Mouse (Mus musculus): ENCODE measurements around the gene Icam2. TPM values are rescaled to one million over a fixed set of nuclear protein-coding genes. Genes with fewer than 3 reads are reported as not detected.

Gene Icam2
- polyA plus RNA-seq (2015; fragmentation: Nextera tagmentation; extraction: Ambion mirVana), result 11.3 and 13.9 TPM in 2 replicates

- Histone ChIP-seq H3K9me3 (no peaks in the 10 kb centered on the region), H3K27me3 (no peaks in the 10 kb centered on the region), H3K9ac (replicated peaks) (no peak within 1 kb of the TSS), H3K4me1 (no peaks in the 10 kb centered on the region), H3K4me3 (no peak within 1 kb of the TSS), H3K4me2 (replicated peaks) (no peak within 1 kb of the TSS), H3K27ac (replicated peaks) (no peak within 1 kb of the TSS), H3K36me3 (no peaks in the 10 kb centered on the region)
- no peak for ATAC-seq (replicated peaks)
- 87% methylated on average over 6 of the region's 6 CpGs for WGBS
Measured at GRCm38 (mm10) chr11:106387791-106388216, at the start of gene Icam2. TSS of gene Icam2 (minus strand) at chr11:106388075.

DNA sequence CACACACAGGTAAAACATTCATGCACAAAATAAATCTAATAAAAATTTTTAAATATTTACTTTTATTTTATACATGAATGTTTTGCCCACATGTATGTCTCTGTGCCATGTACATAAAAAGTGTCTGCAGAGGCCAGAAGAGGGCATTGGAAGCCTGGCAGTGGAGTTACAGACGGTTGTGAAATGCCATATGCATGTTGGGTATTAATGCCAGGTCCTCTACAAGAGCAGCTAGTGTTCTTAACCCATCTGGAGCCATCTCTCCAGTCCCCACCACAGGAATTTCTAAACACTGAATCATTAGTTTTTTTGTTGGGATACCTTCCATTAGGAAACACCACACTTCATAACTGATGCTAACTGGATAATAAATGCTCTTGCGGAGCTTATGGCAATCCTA is 49.7 kb upstream of the Icam2 start:
- Histone ChIP-seq H3K4me1 (no peaks in the 10 kb centered on the region), H3K9ac (replicated peaks) (no peak overlapping the region), H3K4me2 (replicated peaks) (no peak overlapping the region), H3K27ac (replicated peaks) (no peak overlapping the region), H3K27me3 (no peaks in the 10 kb centered on the region), H3K4me3 (no peak overlapping the region), H3K36me3 (no peaks in the 10 kb centered on the region), H3K9me3 (no peaks in the 10 kb centered on the region)
- 89% methylated on average over 2 of the region's 2 CpGs for WGBS
- no peak for ATAC-seq (replicated peaks)

GRCm38 (mm10) chr11:106437039-106437438 is 49.2 kb upstream of the Icam2 start:
- H3K4me1 ChIP-seq, result no peaks in the 10 kb centered on the region
- no peak overlapping the region for H3K4me2 ChIP-seq (replicated peaks)
- 92% methylated on average over 5 of the region's 5 CpGs for WGBS
- H3K27me3 ChIP-seq, result no peaks in the 10 kb centered on the region
- no peak overlapping the region for H3K9ac ChIP-seq (replicated peaks)
- no peak for ATAC-seq (replicated peaks)
- no peak overlapping the region for H3K27ac ChIP-seq (replicated peaks)
- H3K36me3 ChIP-seq, result no peaks in the 10 kb centered on the region
- no peaks in the 10 kb centered on the region for H3K9me3 ChIP-seq
- no peak overlapping the region for H3K4me3 ChIP-seq

GRCm38 (mm10) chr11:106430392-106430791 is 42.5 kb upstream of the Icam2 start:
- Histone ChIP-seq H3K4me1 (no peaks in the 10 kb centered on the region), H3K4me3 (no peak overlapping the region), H3K27ac (replicated peaks) (no peak overlapping the region), H3K36me3 (no peaks in the 10 kb centered on the region), H3K27me3 (no peaks in the 10 kb centered on the region), H3K9ac (replicated peaks) (no peak overlapping the region), H3K4me2 (replicated peaks) (no peak overlapping the region), H3K9me3 (no peaks in the 10 kb centered on the region)
- WGBS, result 92% methylated on average over 5 of the region's 5 CpGs
- no peak for ATAC-seq (replicated peaks)

- no peaks in the 10 kb centered on the region for H3K27me3 ChIP-seq
- 88% methylated on average over 4 of the region's 4 CpGs for WGBS
- no peak for ATAC-seq (replicated peaks)
- no peaks in the 10 kb centered on the region for H3K9me3 ChIP-seq
- H3K4me2 ChIP-seq (replicated peaks), result no peak overlapping the region
- H3K4me3 ChIP-seq, result no peak overlapping the region
- no peaks in the 10 kb centered on the region for H3K4me1 ChIP-seq
- no peak overlapping the region for H3K9ac ChIP-seq (replicated peaks)
- H3K27ac ChIP-seq (replicated peaks), result no peak overlapping the region
- 0 out of 2 replicates have a peak, but pooled peaks cover 2% of the 10 kb centered on the region for H3K36me3 ChIP-seq
Measured at GRCm38 (mm10) chr11:106429689-106430088, 41.8 kb upstream of the Icam2 start.

DNA sequence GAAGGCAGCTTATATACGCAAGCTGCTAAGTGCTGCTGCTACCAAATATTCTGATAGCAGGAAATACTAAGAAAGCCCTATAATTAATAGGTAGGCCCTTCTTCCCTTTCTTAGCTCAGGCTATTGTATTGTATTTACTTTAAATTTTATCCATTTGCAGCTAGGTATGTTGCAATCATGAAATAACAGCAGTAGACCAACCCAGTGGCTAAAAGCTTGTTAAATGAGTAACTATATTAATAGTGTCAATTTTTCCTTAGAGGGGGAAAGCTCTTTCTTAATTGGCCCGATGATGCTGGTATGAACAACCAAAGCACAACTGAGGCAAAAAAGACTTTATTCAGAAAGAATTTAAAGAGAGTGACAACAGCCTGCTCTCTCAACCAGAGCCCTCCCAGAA is 40.7 kb upstream of the Icam2 start:
- Histone ChIP-seq H3K27ac (replicated peaks) (no peak overlapping the region), H3K9me3 (no peaks in the 10 kb centered on the region), H3K9ac (replicated peaks) (no peak overlapping the region), H3K27me3 (no peaks in the 10 kb centered on the region), H3K36me3 (0 out of 2 replicates have a peak, but pooled peaks cover 2% of the 10 kb centered on the region), H3K4me1 (no peaks in the 10 kb centered on the region), H3K4me2 (replicated peaks) (no peak overlapping the region), H3K4me3 (no peak overlapping the region)
- 84% methylated on average over 2 of the region's 2 CpGs for WGBS
- ATAC-seq (replicated peaks), result no peak

- H3K4me2 ChIP-seq (replicated peaks), result no peak overlapping the region
- H3K9ac ChIP-seq (replicated peaks), result no peak overlapping the region
- H3K4me3 ChIP-seq, result no peak overlapping the region
- H3K27ac ChIP-seq (replicated peaks), result no peak overlapping the region
- H3K4me1 ChIP-seq, result no peaks in the 10 kb centered on the region
- H3K36me3 ChIP-seq, result peaks cover 4% of the 10 kb centered on the region; the same call in 1 of the 2 replicates
- H3K9me3 ChIP-seq, result no peaks in the 10 kb centered on the region
- H3K27me3 ChIP-seq, result no peaks in the 10 kb centered on the region
- WGBS, result 86% methylated on average over 4 of the region's 4 CpGs
- ATAC-seq (replicated peaks), result no peak
Measured at GRCm38 (mm10) chr11:106428106-106428505, 40.2 kb upstream of the Icam2 start.

DNA sequence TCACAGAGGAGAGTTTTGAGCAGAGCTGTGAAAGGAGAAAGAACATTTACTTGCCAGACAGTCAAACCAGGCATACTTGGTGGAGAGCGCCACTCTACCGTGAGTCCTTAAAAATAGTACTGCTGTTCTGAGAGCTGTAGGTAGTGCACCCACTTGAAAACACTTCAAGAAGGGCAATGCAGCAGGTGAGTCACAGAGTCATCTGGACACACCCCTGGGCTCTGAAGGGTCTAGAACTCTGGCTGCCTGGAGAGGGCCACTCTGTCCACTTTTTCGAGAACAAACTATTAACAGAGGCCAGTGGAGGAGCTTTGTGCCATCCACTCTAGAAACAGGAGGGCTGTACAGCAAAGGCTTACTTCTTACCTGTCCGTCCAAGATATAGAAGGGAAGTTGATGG is 38.6 kb upstream of the Icam2 start:
- Histone ChIP-seq H3K36me3 (peaks cover 9% of the 10 kb centered on the region), H3K9ac (replicated peaks) (no peak overlapping the region), H3K27ac (replicated peaks) (no peak overlapping the region), H3K4me3 (no peak overlapping the region), H3K9me3 (no peaks in the 10 kb centered on the region), H3K4me1 (no peaks in the 10 kb centered on the region), H3K4me2 (replicated peaks) (no peak overlapping the region), H3K27me3 (no peaks in the 10 kb centered on the region)
- WGBS, result 93% methylated on average over 4 of the region's 4 CpGs
- ATAC-seq (replicated peaks), result no peak

DNA sequence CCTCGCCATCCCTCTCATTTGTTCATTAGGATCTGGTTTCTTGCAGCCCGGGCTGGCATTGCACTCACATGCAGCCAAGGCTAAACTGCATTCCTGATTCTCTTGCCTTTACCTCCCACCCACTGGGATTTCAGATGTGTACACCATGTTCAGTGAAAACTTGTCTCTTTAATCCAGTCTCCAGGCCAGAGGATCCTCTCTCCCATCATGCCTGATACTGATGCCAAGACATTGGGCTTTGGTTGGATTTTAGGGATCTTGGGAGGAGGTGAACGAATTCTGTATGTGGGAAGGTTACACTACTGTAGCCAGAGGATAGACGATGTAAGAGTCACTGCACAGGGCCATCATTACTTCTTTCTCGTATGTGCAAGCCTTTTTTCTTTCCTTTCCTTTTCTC is 37.3 kb upstream of the Icam2 start:
- Histone ChIP-seq H3K9me3 (no peaks in the 10 kb centered on the region), H3K4me2 (replicated peaks) (no peak overlapping the region), H3K4me1 (no peaks in the 10 kb centered on the region), H3K36me3 (peaks cover 9% of the 10 kb centered on the region), H3K9ac (replicated peaks) (no peak overlapping the region), H3K27me3 (no peaks in the 10 kb centered on the region), H3K4me3 (no peak overlapping the region), H3K27ac (replicated peaks) (no peak overlapping the region)
- ATAC-seq (replicated peaks), result no peak
- 95% methylated on average over 5 of the region's 5 CpGs for WGBS

GRCm38 (mm10) chr11:106419262-106420102 is 31.6 kb upstream of the Icam2 start:
- Histone ChIP-seq H3K9ac (replicated peaks) (no peak overlapping the region), H3K27me3 (no peaks in the 10 kb centered on the region), H3K9me3 (no peaks in the 10 kb centered on the region), H3K4me3 (no peak overlapping the region), H3K4me2 (replicated peaks) (no peak overlapping the region), H3K4me1 (no peaks in the 10 kb centered on the region), H3K27ac (replicated peaks) (no peak overlapping the region), H3K36me3 (peaks cover 7% of the 10 kb centered on the region)
- WGBS, result 83% methylated on average over 9 of the region's 9 CpGs
- no peak for ATAC-seq (replicated peaks)

GRCm38 (mm10) chr11:106418622-106419196 is 30.8 kb upstream of the Icam2 start:
- Histone ChIP-seq H3K36me3 (peaks cover 11% of the 10 kb centered on the region), H3K27ac (replicated peaks) (no peak overlapping the region), H3K4me1 (no peaks in the 10 kb centered on the region), H3K4me3 (no peak overlapping the region), H3K9ac (replicated peaks) (no peak overlapping the region), H3K27me3 (no peaks in the 10 kb centered on the region), H3K4me2 (replicated peaks) (no peak overlapping the region), H3K9me3 (no peaks in the 10 kb centered on the region)
- peak; percentile 57; the same call in 1 of the 2 replicates for ATAC-seq (replicated peaks)
- WGBS, result 41% methylated on average over 4 of the region's 4 CpGs

DNA sequence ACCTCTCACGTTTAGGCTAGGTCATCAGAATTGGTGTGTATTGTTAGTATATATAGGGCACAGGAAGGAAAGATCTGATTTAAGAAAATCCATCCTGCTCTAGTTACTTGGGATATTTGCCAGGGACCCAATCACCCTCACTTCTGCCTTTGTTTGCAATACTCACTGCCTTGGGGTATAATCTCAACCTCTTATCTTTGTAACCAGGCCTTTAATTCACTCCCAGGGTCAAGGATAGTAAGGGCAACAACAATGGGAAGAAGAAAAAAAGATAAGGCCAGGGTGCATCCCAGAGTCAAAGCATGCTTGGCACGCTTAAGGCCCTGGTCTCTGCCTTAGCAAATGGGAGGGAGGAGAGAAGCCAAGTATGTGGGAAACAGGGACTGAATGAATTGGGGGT is 30.0 kb upstream of the Icam2 start:
- WGBS, result 89% methylated on average over 2 of the region's 2 CpGs
- Histone ChIP-seq H3K36me3 (peaks cover 11% of the 10 kb centered on the region), H3K9ac (replicated peaks) (no peak overlapping the region), H3K27ac (replicated peaks) (no peak overlapping the region), H3K4me3 (no peak overlapping the region), H3K27me3 (no peaks in the 10 kb centered on the region), H3K4me2 (replicated peaks) (no peak overlapping the region), H3K9me3 (no peaks in the 10 kb centered on the region), H3K4me1 (no peaks in the 10 kb centered on the region)
- no peak for ATAC-seq (replicated peaks)
